Mouse (Mus musculus) ES-E14 (cell line): Measurements from ENCODE around the gene Myl7.

Experiments
- HCFC1 ChIP-seq: IDR thresholded peaks from 2 replicates; pipeline ENCODE4 v1.6.1; 2012; ENCODE audit warnings: low read length, inconsistent platforms, borderline replicate concordance; ENCODE audit not compliant: insufficient read depth
- MAFK ChIP-seq: IDR thresholded peaks from 2 replicates; pipeline ENCODE4 v1.6.1; 2014; ENCODE audit warnings: mild to moderate bottlenecking, low read depth, low read length, inconsistent platforms; ENCODE audit not compliant: insufficient read depth

DNA sequence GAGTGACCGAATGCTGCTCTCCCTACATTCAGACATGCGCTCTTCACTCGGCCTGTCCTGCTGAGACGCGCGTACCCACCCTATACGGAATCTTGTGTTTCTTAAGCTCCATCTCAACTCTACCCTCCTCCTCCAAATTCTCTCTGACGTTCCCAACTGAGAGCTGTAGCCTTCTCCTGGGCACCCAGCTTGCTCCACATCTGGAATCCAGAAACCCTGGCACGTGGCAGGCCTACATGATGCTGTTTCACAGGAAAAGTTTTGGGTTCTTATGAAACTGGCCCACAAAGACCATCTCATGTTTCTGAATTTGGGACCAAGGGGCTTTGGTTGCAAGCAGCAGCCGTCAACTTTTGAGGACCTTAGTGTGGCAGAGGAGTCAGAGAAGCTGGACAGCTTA is 704 bp upstream of the Myl7 start:
- no peak for TF ChIP-seq MAFK
- no peak for TF ChIP-seq HCFC1
